Mouse (Mus musculus) intestine, embryonic 15.5 days (tissue): ENCODE results near the gene Atf3. TPM values are rescaled to one million over a fixed set of nuclear protein-coding genes. Genes with fewer than 3 reads are reported as not detected.

Experiments
- ATAC-seq: fragments of 200-750 bp; cut with Nextera tagmentation; 2 replicates; pipeline ENCODE4 v1.8.0; 2017; ENCODE audit warnings: moderate TSS enrichment, moderate library complexity
- H3K27ac ChIP-seq: fragments of 300-500 bp; sonication (generic); 2 replicates; pipeline ENCODE4 v1.5.1; 2015; ENCODE audit warnings: mild to moderate bottlenecking, inconsistent platforms
- H3K27me3 ChIP-seq: fragments of 300-500 bp; sonication (generic); replicated peaks from 2 replicates; pipeline ENCODE4 v1.6.1; 2015; ENCODE audit warnings: inconsistent platforms
- H3K36me3 ChIP-seq: fragments of 300-500 bp; sonication (generic); 2 replicates; pipeline ENCODE4 v1.6.1; 2015; ENCODE audit warnings: inconsistent platforms
- H3K4me1 ChIP-seq: fragments of 300-500 bp; sonication (generic); replicated peaks from 2 replicates; pipeline ENCODE4 v1.6.1; 2015; ENCODE audit warnings: inconsistent platforms
- H3K4me2 ChIP-seq: fragments of 300-500 bp; sonication (generic); replicated peaks from 2 replicates; pipeline ENCODE4 v1.6.1; 2015; ENCODE audit warnings: mild to moderate bottlenecking, inconsistent platforms
- H3K4me3 ChIP-seq: fragments of 300-500 bp; sonication (generic); replicated peaks from 2 replicates; pipeline ENCODE4 v1.5.1; 2015; ENCODE audit warnings: inconsistent platforms
- H3K9ac ChIP-seq: fragments of 300-500 bp; sonication (generic); 2 replicates; pipeline ENCODE4 v1.6.1; 2015; ENCODE audit warnings: inconsistent platforms
- H3K9me3 ChIP-seq: fragments of 300-500 bp; sonication (generic); 2 replicates; pipeline ENCODE4 v1.6.1; 2016; ENCODE audit warnings: inconsistent platforms
- WGBS: fragments of 180-500 bp; shearing (Covaris S2); methylation state at CpG from one replicate; pipeline ENCODE4 v1.1.7; 2015; 5-methylcytosine and 5-hydroxymethylcytosine counted together
- polyA plus RNA-seq: library from polyadenylated mRNA; unstranded; fragments of >200 nt; fragmentation: Nextera tagmentation; extraction: Ambion mirVana; gene quantifications from 2 replicates; pipeline ENCODE4 v1.2.1, GENCODE M21; 2015

Atf3 gene
- polyA plus RNA-seq, 1 experiment from 2014 or later = 4.9 TPM

GRCm38 (mm10) chr1:191125811-191126638, 91.8 kb downstream of the Atf3 start:
- 0 out of 2 replicates have a peak, but pooled peaks cover 3% of the 10 kb centered on the region for H3K9me3 ChIP-seq
- H3K4me1 ChIP-seq = peaks cover 5% of the 10 kb centered on the region; the same call in 1 of the 2 replicates
- WGBS = 15% methylated on average over 38 of the region's 38 CpGs
- H3K4me2 ChIP-seq = peak overlapping the region; percentile 72
- no peak overlapping the region for H3K27ac ChIP-seq
- H3K9ac ChIP-seq = 0 out of 2 replicates have a peak overlapping the region, but pooled peaks have one; percentile 9
- H3K4me3 ChIP-seq = peak overlapping the region; percentile 27
- ATAC-seq = peak; percentile 96
- no peaks in the 10 kb centered on the region for H3K36me3 ChIP-seq
- no peaks in the 10 kb centered on the region for H3K27me3 ChIP-seq

- no peak for ATAC-seq
- Histone ChIP-seq H3K4me2 (no peak overlapping the region), H3K27ac (no peak overlapping the region), H3K4me3 (no peak overlapping the region), H3K36me3 (no peaks in the 10 kb centered on the region), H3K4me1 (peaks cover 5% of the 10 kb centered on the region; the same call in 1 of the 2 replicates), H3K27me3 (no peaks in the 10 kb centered on the region), H3K9me3 (no peaks in the 10 kb centered on the region), H3K9ac (no peak overlapping the region)
- WGBS = 62% methylated on average over 4 of the region's 4 CpGs
Observed at GRCm38 (mm10) chr1:191124288-191124687, 93.6 kb downstream of the Atf3 start.

GRCm38 (mm10) chr1:191123696-191124095, 94.1 kb downstream of the Atf3 start:
- 83% methylated on average over 2 of the region's 2 CpGs for WGBS
- H3K9ac ChIP-seq = no peak overlapping the region
- H3K9me3 ChIP-seq = no peaks in the 10 kb centered on the region
- no peaks in the 10 kb centered on the region for H3K36me3 ChIP-seq
- H3K4me2 ChIP-seq = no peak overlapping the region
- ATAC-seq = no peak
- no peak overlapping the region for H3K4me3 ChIP-seq
- H3K27me3 ChIP-seq = no peaks in the 10 kb centered on the region
- H3K27ac ChIP-seq = no peak overlapping the region
- peaks cover 5% of the 10 kb centered on the region; the same call in 1 of the 2 replicates for H3K4me1 ChIP-seq

- no peak overlapping the region for H3K9ac ChIP-seq
- no peak overlapping the region for H3K4me3 ChIP-seq
- H3K27me3 ChIP-seq = no peaks in the 10 kb centered on the region
- no peak overlapping the region for H3K4me2 ChIP-seq
- no peaks in the 10 kb centered on the region for H3K9me3 ChIP-seq
- ATAC-seq = no peak
- peaks cover 5% of the 10 kb centered on the region; the same call in 1 of the 2 replicates for H3K4me1 ChIP-seq
- 62% methylated on average over 3 of the region's 3 CpGs for WGBS
- no peaks in the 10 kb centered on the region for H3K36me3 ChIP-seq
- no peak overlapping the region for H3K27ac ChIP-seq
Observed at GRCm38 (mm10) chr1:191122744-191123143, 95.1 kb downstream of the Atf3 start.

Other genes with a start within 250 kb of the Atf3 start
- 15.6 and 19.1 TPM in 2 replicates for gene Vash2, start 238.7 kb downstream of the Atf3 start, polyA plus RNA-seq
- gene Flvcr1, start 191.9 kb downstream of the Atf3 start, polyA plus RNA-seq = 9.8 and 10.7 TPM in 2 replicates
- gene Spata45, start 181.4 kb downstream of the Atf3 start, polyA plus RNA-seq = not detected in 2 replicates
- gene Tatdn3, start 155.1 kb downstream of the Atf3 start, polyA plus RNA-seq = 11.9 and 12.6 TPM in 2 replicates
- 17.0 and 18.8 TPM in 2 replicates for gene Nsl1, start 155.0 kb downstream of the Atf3 start, polyA plus RNA-seq
- gene Batf3, start 120.2 kb downstream of the Atf3 start, polyA plus RNA-seq = 7.2 and 10.5 TPM in 2 replicates
- gene Fam71a, start 53.2 kb downstream of the Atf3 start, polyA plus RNA-seq = not detected in 2 replicates
- gene Nenf, start 100.2 kb upstream of the Atf3 start, polyA plus RNA-seq = 91.3 and 94.3 TPM in 2 replicates
- gene Tmem206, start 107.9 kb upstream of the Atf3 start, polyA plus RNA-seq = 16.4 and 16.9 TPM in 2 replicates
- 23.7 and 27.0 TPM in 2 replicates for gene Ppp2r5a, start 185.2 kb upstream of the Atf3 start, polyA plus RNA-seq